Mouse (Mus musculus) granulocyte monocyte progenitor cell, adult 5-6 weeks (primary cell): ENCODE data around the gene Dab1. TPM values are rescaled to one million over a fixed set of nuclear protein-coding genes. Genes with fewer than 3 reads are reported as not detected.

Source experiments
- ATAC-seq: replicated peaks from 2 replicates; pipeline ENCODE4 v1.8.0; 2016; ENCODE audit warnings: mild to moderate bottlenecking, moderate TSS enrichment, inconsistent platforms; ENCODE audit not compliant: poor library complexity, severe bottlenecking
- total RNA-seq, 2 experiments: library from RNA; stranded (forward) in 1 of 2; stranded (reverse) in 1 of 2; fragments of 200-712, 200-1000 nt in 1 of 2; fragments of >200 nt in 1 of 2; fragmentation: Nextera tagmentation in 1 of 2; gene quantifications; 2 replicates each; pipeline ENCODE4 v1.2.3; 2014 to 2017

Dab1 gene
- total RNA-seq, 2 experiments from 2014 or later, result not detected

DNA sequence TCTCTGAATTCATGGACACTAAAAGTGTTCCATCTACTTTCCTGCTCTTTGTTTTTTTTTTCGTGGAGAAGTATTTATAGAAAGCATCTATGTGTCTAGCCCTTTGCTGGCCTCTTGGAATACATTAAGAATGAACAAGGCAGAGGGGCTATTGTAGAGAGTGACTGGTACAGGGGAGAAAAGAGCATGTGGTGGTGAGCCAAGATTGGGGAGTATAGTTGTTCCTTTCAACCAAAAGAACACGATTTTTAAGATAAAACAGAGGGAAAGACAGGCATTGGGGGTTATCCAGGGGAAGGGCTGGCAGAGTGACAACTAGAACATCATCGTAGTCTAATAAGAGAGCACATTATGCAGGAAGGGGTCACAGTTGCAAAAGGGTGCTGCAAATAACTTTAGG lies 713.2 kb downstream of the Dab1 start:
- ATAC-seq, result no peak

DNA sequence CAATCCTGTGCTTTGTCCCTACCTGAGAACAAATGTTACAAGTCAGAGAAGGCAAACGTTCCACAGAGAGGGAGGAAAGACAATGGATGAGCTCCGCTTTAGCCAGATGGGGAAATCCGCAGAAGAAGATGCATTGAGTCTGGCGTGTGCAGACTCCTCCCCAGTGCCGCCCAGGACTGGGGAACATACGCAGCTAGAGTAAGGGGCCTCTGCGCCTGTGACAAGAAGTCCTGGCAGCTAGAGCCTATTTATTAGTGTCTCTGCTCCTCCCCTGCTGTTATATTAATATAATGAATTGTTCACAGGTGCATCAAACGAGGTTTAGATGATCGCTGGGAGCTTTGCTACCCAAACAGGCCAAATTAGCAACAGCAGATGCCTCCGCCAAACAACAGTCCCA lies 718.1 kb downstream of the Dab1 start:
- ATAC-seq, result no peak

DNA sequence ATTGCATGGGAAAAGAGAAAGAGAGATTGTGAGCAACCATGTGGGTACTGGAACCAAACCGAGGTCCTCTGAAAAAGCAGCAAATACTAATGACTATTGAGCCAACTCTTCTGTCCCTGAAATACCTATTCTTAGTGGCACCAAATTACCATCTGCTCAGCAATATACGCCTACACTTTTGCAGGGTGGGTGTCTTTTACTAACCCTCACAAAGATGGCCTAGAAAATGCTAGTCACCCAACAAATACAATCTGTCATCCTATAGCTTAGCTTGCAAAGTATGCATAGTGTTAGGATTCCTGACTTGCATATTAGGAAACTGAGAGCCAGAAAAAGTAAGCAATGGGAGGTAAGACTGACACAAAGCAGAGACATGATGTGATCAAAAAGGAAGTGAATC lies 719.2 kb downstream of the Dab1 start:
- no peak for ATAC-seq

DNA sequence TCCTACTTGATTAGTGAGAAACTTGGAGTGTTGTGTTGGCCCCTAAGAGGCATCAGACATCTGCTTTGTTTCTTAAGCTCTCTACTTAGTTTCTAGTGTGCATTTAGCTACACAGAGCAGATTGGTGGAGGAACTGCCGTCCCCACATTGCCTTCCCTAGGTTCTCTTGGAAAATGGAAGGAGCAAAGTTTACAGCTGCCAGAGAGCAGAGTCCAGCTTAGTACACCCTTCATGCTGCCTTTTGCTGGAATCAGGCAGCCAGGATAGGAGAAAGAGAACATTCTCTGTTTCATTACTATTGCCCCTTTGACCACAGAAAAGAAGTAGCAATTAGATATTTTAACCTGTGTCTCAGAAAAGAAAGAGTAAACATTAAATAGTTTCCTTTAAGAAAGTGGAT lies 742.2 kb downstream of the Dab1 start:
- ATAC-seq, result no peak

DNA sequence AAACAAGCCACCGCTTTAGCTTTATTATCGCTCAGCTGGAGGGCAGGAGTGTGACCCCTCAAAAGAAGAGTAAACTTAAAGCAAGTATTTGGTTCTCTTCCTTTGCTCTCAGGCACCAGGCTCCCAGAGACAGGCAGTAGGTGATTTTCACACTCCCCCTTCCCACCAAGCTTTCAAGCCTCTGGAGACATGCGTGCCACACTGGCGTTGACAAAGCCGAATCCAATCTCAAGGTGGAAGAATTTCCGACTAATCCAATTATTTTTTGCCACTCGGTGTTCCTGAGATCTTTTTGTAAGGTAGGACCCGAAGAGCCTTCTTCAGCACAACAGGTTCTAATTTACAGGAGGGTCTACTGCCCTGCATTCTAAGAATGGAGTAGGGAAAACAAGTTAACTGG lies 747.3 kb downstream of the Dab1 start:
- no peak for ATAC-seq

DNA sequence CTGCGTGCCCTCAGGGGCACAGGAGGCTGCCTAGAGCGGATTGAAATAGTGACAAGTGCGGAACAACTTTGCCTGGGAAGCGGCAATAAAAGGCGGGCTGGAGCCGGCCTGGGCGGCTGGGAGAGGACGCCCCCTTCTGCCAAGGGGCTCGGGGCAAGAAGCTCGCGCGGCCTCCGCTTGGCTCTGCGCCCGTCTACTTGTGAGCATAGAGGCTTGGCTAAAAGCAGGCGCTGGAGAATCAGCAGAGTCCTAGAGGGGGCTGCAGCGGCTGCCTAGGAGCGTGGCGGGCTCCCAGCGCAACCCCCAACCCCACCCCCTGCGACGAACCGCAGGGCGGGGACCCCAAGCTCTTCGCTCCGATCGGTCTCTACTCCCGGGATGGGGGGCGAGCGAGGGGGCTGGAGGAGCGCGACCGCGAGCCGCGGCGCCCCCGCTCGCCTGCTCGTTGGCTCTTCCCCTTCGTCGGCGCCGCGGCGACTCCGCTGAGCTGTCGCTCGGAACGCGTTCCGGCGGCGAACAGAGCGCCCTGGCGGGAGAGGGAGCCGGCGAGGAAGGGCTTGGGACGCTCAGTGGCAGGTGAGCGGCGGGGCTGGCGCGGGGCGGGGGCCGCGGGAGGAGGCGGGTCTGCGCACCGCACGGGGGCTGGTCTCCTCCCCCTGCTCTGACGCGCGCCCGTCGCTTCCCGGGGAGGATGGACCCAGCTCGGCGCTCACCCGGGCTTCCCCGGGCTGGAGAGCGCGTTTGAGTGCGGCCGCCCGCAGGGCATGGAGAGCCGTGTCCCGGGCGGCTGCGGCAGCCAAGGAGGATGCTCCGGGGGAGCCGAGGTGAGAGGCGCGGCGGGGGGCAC lies 748.0 kb downstream of the Dab1 start:
- ATAC-seq, result peak; percentile 51

DNA sequence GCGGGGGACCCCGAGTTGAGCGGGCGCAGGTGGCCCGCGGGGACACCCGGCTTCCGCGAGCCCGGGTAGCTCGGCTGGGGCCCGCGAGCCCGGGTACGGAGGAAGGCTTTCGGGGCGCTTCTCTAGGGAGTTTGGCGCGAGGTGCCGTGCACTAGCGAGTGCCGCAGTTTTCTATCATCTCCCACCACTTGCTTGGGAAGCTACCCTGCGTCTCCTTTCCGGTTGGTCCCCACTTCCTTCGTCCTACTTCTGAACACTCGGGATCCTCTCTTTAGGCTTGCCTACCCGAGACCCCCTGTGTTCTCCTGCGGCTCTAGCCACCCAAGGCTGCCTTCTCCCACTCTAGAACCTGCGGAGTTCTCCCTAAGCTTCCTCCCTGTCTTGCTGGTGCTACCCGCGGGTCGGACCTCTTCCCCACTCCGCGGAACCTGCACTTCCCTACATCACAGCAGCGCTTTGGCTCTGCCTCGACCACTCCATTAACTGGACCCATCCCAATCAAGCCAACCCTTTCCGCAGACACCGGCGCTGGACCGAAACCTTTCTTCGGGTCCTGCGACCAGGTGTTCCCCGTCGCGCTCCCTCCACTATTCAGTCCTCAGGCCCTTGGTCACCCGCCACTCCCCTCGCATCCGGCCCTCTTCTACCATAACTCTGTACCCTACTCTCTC lies 748.7 kb downstream of the Dab1 start:
- peak; percentile 43 for ATAC-seq

DNA sequence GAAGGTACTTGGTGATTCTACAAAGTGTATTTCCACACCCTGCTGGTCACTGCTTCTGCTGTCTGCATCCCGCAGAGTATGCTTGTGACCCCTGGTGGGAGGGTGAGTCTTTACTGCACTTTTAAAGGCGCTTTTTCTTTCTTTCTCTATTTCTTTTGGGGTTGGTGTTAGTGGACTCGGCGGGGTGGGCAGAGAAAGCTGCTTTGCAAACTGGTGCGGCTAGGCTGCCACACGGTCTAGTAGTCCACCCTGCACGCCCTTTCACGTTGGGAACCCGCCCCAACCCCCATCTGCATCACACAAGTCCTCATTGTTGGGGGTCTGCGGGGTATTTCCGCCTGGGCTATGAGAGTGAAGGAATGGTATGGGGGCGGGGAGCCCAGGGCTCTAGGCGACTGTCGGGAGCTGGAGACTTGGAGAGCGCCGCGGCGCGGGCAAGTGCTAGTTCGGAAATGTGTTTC lies 749.4 kb downstream of the Dab1 start:
- no peak for ATAC-seq

DNA sequence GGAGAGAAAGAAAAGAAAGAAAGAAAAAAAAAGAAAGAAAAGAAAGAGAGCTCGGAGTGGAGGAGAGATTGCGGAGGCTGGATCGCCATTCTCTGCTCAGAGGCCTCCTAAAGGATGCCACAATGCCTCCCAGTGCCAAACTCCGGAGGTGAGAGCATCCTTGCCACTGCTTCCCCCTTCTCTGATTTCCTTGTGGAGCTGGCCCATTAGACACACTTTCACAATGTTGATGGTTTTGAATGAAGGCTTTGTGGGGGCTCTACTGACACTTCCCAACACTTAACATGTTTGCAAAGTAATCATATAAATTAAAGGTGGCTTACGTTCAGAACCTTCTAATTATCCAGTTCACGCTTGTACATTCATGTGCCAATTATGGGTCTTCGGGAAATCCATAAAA lies 749.9 kb downstream of the Dab1 start:
- no peak for ATAC-seq

DNA sequence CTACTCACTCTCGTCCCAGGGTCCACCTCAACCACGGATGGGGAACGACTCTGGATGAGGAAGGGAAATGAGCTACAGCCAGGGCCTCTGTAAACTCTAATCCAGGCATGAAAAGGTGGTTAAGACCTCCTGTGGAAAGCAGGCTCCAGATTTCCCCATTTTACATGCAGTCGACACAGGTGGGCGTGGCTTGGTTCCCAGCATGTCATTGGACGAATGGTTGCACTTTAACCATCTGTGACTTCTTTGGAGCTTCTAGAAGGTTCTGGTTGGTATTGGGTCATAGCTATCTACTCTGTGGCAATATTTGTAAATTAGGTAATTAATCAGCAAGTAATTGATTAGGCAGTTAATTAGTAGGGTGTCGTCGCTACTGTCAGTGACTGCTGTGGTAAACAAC lies 752.0 kb downstream of the Dab1 start:
- ATAC-seq, result no peak

DNA sequence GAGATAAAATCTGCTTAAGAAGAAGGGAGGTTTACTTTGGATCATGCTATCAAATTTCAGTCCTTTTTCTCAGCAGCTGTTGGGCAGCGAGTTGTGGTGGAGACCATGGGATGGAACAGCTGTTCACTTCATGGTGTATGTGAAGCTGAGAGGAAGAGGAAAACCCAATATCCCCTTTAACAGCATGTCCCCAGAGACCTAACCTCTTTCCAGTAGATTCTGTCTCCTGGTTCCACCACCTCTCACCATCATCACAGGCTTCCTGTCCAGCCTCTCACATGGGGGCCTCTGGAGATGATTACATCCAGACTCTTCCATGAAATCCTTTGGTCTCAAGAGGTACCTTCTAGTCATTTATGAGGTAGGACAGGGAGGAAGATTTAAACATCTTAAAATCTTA lies 755.0 kb downstream of the Dab1 start:
- ATAC-seq, result no peak

DNA sequence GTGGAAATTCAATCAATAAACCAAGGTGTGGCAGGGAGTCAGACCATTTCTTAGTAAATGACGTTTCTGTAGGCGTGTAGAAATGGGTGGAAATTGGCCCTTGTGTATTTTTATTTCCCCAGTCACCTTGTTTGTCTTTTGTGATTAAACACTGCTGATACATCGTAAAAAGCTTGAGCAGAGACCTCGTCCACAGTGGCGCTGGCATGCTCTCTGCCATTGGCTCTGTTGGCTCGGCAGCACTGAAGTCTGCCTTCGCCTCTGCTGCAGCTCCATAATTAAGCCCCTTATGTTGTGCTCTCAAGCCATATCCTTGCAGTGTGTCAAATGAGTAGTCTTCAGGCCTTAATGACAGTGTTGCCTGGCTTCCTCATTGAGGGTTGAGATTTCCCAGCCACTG lies 765.5 kb downstream of the Dab1 start:
- no peak for ATAC-seq

DNA sequence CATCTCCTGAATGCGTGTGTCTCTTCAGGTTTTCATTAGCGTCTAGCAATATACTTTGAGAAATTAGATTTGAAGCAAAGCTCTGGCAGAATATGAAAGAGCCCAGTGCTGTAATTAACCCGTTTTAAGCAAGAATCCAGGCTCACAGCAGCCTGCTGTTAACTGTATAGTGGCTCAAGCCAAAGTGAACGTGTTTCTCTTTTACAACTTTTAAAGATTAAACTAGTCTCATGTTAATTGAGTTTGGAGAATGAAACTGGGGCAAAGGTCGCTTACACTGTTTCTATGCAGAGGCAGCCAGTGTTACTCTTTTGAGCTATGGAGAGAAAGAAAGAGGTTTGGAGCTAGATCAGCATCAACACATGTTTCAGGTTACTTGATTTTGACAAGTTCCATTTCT lies 766.1 kb downstream of the Dab1 start:
- no peak for ATAC-seq

DNA sequence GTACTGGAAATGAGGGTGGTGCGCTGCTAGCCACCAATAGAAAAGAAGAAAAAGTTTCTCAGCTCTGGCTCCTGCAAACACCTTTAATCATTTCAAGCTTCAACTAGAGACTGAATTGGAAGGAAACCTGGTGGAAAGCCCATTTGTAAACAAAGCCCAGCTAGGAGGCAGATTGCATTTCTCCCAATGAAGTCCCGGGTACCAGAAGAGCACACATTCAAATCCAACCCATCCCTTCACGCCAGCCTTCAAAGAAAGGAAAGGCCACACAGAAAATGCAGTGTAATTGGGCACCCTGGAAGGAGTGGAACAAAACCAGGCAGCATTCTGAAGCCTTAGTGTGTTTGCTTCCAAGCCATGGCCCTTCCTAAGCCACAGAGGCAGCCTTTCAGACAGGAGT lies 776.4 kb downstream of the Dab1 start:
- no peak for ATAC-seq

DNA sequence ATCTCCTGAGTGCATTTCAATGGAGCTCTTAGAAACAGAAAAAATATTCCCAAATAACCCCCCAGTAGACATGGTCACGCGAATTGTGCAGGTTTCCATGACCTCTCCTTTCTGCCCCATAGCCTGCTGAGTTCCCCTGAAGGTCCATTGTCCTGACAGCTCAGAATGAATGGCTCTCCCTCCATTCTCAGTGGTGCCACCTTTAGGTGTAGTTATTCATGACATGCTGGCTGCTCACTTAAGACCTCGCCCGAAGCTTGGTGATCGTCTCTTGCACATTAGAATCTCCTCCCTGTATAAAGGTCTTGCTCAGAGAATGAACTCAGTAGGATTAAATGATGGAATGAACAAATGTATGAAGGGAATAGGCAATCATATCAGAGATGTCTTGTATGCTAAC lies 776.9 kb downstream of the Dab1 start:
- ATAC-seq, result no peak

DNA sequence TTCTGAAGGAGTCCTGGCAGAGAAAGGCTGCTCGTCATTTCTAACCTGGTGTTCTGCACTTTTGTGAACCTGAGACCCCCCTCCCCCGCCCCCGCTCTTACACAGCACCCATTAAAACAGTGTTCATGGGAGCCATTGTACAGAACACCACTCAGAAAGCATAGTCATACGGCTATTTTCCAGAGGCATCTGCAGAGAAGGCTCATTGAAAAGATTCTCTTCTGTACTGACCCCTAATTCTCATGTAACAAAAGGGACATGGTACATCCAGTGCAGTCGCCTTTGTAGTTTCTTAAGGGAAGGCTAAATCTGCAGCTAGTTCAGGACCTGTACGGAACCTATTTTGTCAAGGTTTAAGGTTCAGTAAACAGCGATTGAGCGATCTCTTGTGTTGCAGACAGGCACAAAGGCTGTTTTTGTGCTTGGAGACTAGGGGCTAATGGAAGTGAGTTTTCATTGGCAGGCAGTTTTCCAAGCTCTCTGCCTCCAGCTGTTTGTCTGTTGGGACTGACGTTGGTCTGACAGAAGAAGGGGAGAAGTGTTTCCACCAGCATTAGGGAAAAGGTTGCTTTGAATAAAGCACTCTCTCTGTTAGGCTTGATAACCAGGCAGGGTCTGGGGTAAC lies 780.1 kb downstream of the Dab1 start:
- ATAC-seq, result no peak

DNA sequence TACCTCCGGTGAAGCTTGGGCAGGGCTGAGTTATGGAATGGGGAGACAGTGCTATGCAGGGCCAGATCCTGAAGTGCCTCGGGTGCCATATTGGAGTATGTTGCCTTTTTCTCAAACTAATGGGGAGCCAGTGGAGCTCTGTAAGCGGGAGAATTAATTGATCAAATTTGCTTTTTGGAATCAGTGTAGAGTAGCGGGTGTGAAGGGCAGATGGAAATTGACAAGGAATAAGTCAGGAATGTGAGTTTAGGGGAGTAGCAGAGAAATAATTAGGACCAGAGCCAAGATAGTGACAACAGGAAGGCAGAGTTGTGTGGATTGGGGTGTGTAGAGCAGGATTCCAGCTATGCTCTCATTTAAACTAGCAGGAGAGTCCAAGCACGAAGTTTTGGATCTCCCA lies 784.9 kb downstream of the Dab1 start:
- no peak for ATAC-seq

DNA sequence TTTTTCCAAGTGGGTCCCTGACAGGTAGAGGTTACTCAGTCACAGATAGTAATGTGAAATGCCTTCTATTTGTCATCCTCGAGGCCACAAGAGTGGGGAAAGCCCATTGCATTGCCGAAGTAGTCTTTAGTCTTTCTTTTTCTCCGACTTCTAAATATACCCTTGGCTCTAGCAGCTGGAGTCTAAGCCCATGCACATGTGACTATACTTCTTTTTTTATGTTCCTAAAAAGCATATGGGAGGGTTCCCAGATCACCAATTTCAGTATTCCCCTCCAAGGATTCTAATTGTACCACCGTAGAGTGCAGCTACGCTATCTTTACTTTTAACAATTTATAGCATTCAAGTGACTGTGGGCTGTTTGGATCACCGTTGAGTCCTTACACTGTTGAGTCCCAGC lies 791.8 kb downstream of the Dab1 start:
- no peak for ATAC-seq

DNA sequence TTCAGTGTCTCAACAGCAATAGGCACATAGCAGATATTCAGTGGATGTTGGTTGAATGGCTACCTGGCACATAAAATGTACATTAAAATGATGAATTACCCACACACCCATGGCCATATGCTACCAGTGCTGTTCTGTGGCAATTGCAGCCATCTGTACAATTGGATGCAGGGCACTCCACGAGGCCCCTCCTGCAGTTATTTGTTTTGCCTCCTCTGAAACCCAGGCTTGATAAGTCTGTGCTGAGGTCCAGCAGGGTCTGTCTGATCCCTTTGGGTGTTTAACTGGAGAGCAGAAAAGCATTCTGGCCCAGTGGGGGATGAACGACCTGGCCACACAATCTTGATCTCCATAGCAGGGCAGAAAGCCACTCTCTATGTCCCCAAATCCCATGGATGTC lies 796.3 kb downstream of the Dab1 start:
- no peak for ATAC-seq

DNA sequence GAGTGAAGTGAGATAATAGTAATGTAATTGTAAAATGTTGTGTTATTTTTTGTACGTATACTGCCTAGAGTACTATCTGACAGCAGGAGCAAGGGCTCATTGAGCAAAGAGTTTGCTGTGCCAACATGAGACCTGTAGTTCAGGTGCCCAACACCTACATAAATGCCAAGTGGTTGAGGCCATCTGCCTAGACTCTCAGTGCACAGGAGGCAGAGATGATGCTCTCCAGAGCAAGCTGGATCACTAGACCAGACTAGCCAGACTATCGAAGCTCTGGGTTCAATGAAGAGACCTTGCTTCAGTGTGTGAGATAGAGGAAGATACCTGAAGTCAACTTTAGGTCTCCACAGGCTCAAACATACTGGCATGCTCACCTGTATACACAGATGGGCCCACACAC lies 799.2 kb downstream of the Dab1 start:
- ATAC-seq, result no peak

DNA sequence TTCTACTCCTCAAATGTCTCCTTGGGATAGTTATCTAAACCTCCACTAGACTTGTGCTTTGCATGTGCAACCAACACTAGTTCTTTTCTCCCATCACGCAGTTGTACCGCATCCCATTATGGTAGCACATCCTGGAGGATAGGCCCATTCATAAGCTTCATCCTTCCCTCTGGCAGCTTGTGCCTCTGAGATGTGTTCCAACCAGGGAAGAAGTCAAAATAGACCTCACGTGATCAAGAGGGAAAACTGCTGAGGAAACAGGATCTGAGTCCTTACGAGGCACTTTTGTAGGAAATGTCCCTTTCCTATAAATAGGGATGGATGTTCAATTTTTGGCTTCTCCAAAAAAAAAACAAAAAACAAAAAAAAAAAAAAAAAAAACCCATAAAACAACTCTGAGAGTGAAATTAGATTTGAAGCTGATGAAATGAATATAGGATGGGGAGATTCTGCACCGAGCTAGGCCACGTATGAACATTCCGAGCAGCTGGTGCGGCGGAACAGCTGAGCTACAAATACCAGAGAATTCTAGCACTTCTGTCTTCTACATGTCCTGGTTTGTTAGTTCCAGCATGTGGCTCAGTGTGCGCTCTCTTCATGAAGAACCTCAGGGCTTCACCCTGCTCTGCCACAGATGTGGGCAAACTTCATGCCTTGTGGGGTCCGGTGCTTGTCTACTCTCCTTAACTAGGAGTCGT lies 802.0 kb downstream of the Dab1 start:
- no peak for ATAC-seq
